Mouse (Mus musculus) thymus, adult 2 months (tissue): ENCODE results near the gene Tmem258.

Experiments
- CTCF ChIP-seq: fragments of 200-500 bp; IDR thresholded peaks from 2 replicates; pipeline ENCODE4 v1.5.1; 2012; ENCODE audit warnings: mild to moderate bottlenecking, control low read depth, low read length, moderate library complexity, borderline replicate concordance; ENCODE audit not compliant: control insufficient read depth, poor library complexity, insufficient read depth; ENCODE audit errors: extremely low read depth
- POLR2A ChIP-seq: fragments of 200-500 bp; IDR thresholded peaks from 2 replicates; pipeline ENCODE4 v1.6.1; 2012; ENCODE audit warnings: mild to moderate bottlenecking, low read length, control low read depth, moderate library complexity; ENCODE audit not compliant: control insufficient read depth, poor library complexity, insufficient read depth; ENCODE audit errors: extremely low read depth

GRCm38 (mm10) chr19:10191326-10191725 is 12.5 kb upstream of the Tmem258 start:
- no peak for TF ChIP-seq CTCF
- TF ChIP-seq POLR2A, result no peak
